Mouse (Mus musculus) intestine, embryonic 15.5 days (tissue): ENCODE data around the gene Tmed9. TPM values are rescaled to one million over a fixed set of nuclear protein-coding genes. Genes with fewer than 3 reads are reported as not detected.
"Not testable (repeated sequence)": the region's sequence is repeated elsewhere in the genome, so short reads cannot be mapped to it uniquely, and the experiment has no call there.

Experiments
- ATAC-seq: fragments of 200-750 bp; cut with Nextera tagmentation; 2 replicates; pipeline ENCODE4 v1.8.0; 2017; ENCODE audit warnings: moderate TSS enrichment, moderate library complexity
- H3K27ac ChIP-seq: fragments of 300-500 bp; sonication (generic); 2 replicates; pipeline ENCODE4 v1.5.1; 2015; ENCODE audit warnings: mild to moderate bottlenecking, inconsistent platforms
- H3K27me3 ChIP-seq: fragments of 300-500 bp; sonication (generic); replicated peaks from 2 replicates; pipeline ENCODE4 v1.6.1; 2015; ENCODE audit warnings: inconsistent platforms
- H3K36me3 ChIP-seq: fragments of 300-500 bp; sonication (generic); 2 replicates; pipeline ENCODE4 v1.6.1; 2015; ENCODE audit warnings: inconsistent platforms
- H3K4me1 ChIP-seq: fragments of 300-500 bp; sonication (generic); replicated peaks from 2 replicates; pipeline ENCODE4 v1.6.1; 2015; ENCODE audit warnings: inconsistent platforms
- H3K4me2 ChIP-seq: fragments of 300-500 bp; sonication (generic); replicated peaks from 2 replicates; pipeline ENCODE4 v1.6.1; 2015; ENCODE audit warnings: mild to moderate bottlenecking, inconsistent platforms
- H3K4me3 ChIP-seq: fragments of 300-500 bp; sonication (generic); replicated peaks from 2 replicates; pipeline ENCODE4 v1.5.1; 2015; ENCODE audit warnings: inconsistent platforms
- H3K9ac ChIP-seq: fragments of 300-500 bp; sonication (generic); 2 replicates; pipeline ENCODE4 v1.6.1; 2015; ENCODE audit warnings: inconsistent platforms
- H3K9me3 ChIP-seq: fragments of 300-500 bp; sonication (generic); 2 replicates; pipeline ENCODE4 v1.6.1; 2016; ENCODE audit warnings: inconsistent platforms
- WGBS: fragments of 180-500 bp; shearing (Covaris S2); methylation state at CpG from one replicate; pipeline ENCODE4 v1.1.7; 2015; 5-methylcytosine and 5-hydroxymethylcytosine counted together
- polyA plus RNA-seq: library from polyadenylated mRNA; unstranded; fragments of >200 nt; fragmentation: Nextera tagmentation; extraction: Ambion mirVana; gene quantifications from 2 replicates; pipeline ENCODE4 v1.2.1, GENCODE M21; 2015

Tmed9 gene
- polyA plus RNA-seq, 1 experiment from 2014 or later: 122 TPM

DNA sequence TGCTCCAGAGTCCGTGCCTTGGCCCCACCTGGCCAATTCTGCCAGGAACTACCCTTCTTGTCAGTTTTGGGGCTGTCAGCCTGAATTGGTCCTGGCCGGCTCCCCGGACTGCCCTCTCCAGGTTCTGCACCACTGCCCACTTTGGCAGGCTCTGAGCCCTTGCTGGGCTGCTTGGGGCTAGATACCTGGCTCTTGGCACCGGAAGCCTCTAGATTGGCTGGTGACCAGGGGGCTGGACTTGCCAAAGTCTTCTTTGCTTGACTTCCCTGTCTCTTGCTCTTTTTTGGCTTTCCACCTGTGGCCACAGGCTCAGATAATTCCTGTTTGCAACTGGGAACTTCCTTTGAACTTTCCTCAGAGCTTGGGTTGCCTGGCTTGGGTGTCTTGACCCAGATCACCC, 30.6 kb upstream of the Tmed9 start:
- H3K27me3 ChIP-seq: no peaks in the 10 kb centered on the region
- no peak overlapping the region for H3K4me3 ChIP-seq
- H3K4me1 ChIP-seq: no peaks in the 10 kb centered on the region
- no peak for ATAC-seq
- no peak overlapping the region for H3K9ac ChIP-seq
- H3K9me3 ChIP-seq: no peaks in the 10 kb centered on the region
- peaks cover 67% of the 10 kb centered on the region for H3K36me3 ChIP-seq
- no peak overlapping the region for H3K27ac ChIP-seq
- 93% methylated on average over 4 of the region's 4 CpGs for WGBS
- H3K4me2 ChIP-seq: no peak overlapping the region

- Histone ChIP-seq H3K27ac (no peak overlapping the region), H3K4me1 (no peaks in the 10 kb centered on the region), H3K4me2 (no peak overlapping the region), H3K36me3 (peaks cover 70% of the 10 kb centered on the region), H3K4me3 (no peak overlapping the region), H3K27me3 (no peaks in the 10 kb centered on the region), H3K9ac (no peak overlapping the region), H3K9me3 (no peaks in the 10 kb centered on the region)
- whole genome bisulfite sequencing: 91% methylated on average over 8 of the region's 8 CpGs
- ATAC-seq: no peak
These were observed 30.1 kb upstream of the Tmed9 start for GRCm38 (mm10) chr13:55543447-55543846.

GRCm38 (mm10) chr13:55544792-55545191, 28.7 kb upstream of the Tmed9 start:
- no peaks in the 10 kb centered on the region for H3K4me1 ChIP-seq
- no peak for ATAC-seq
- no peak overlapping the region for H3K4me3 ChIP-seq
- no peaks in the 10 kb centered on the region for H3K27me3 ChIP-seq
- H3K9me3 ChIP-seq: no peaks in the 10 kb centered on the region
- H3K4me2 ChIP-seq: no peak overlapping the region
- H3K9ac ChIP-seq: no peak overlapping the region
- WGBS: 92% methylated on average over 6 of the region's 6 CpGs
- no peak overlapping the region for H3K27ac ChIP-seq
- peaks cover 61% of the 10 kb centered on the region for H3K36me3 ChIP-seq

GRCm38 (mm10) chr13:55547916-55548315, 25.6 kb upstream of the Tmed9 start:
- H3K4me2 ChIP-seq: no peak overlapping the region
- no peaks in the 10 kb centered on the region for H3K9me3 ChIP-seq
- 91% methylated on average over 2 of the region's 2 CpGs for WGBS
- H3K4me3 ChIP-seq: no peak overlapping the region
- H3K9ac ChIP-seq: no peak overlapping the region
- H3K27me3 ChIP-seq: no peaks in the 10 kb centered on the region
- ATAC-seq: no peak
- H3K27ac ChIP-seq: no peak overlapping the region
- H3K4me1 ChIP-seq: no peaks in the 10 kb centered on the region
- peaks cover 49% of the 10 kb centered on the region for H3K36me3 ChIP-seq

DNA sequence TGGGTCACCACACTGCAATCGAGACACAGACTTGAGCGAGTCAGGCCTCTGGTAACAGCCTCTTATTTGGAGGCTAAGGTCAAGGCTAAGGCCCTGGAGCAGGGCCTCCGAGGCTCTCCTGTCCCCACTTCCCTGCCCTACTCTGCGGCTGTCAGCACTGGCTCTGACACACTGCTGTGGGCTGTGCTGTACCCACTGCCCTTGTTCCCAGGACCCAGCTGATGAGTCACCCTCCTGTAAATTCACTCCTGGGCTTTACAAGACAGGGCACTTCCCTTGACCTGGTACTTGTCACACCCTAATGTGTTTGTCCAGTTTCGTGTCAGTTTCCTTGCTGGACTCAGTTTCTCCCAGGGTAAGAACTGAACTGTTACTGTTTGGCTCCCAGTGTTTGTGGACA, 25.1 kb upstream of the Tmed9 start:
- Histone ChIP-seq H3K4me2 (no peak overlapping the region), H3K4me1 (no peaks in the 10 kb centered on the region), H3K36me3 (peaks cover 44% of the 10 kb centered on the region), H3K27me3 (no peaks in the 10 kb centered on the region), H3K9me3 (no peaks in the 10 kb centered on the region), H3K4me3 (no peak overlapping the region), H3K27ac (no peak overlapping the region), H3K9ac (no peak overlapping the region)
- 89% methylated on average over 5 of the region's 5 CpGs for WGBS
- no peak for ATAC-seq

DNA sequence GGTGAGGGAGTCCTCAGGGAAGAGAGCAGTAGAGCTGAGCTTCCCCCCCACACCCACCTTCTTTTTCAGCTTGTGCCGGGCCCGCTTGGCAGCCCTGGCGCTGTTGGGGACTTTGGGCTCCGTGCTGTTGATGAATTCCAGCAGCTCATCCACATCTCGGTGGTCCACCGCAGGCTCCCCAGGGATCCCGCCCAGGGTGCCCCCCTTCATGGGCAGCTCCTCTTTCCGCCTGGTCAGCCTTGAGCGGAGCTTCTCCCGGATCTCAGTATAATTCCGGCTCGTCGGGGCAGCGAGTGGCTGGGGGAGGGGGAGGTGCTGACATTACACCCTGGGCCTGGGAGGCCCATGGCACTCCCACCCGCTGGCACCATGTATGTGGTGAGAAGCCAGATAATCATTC, 24.5 kb upstream of the Tmed9 start:
- Histone ChIP-seq H3K4me1 (no peaks in the 10 kb centered on the region), H3K9me3 (no peaks in the 10 kb centered on the region), H3K4me2 (no peak overlapping the region), H3K27me3 (no peaks in the 10 kb centered on the region), H3K27ac (no peak overlapping the region), H3K4me3 (no peak overlapping the region), H3K9ac (no peak overlapping the region), H3K36me3 (peaks cover 44% of the 10 kb centered on the region)
- ATAC-seq: no peak
- 88% methylated on average over 15 of the region's 15 CpGs for WGBS

- H3K27ac ChIP-seq: no peak overlapping the region
- H3K4me2 ChIP-seq: no peak overlapping the region
- no peaks in the 10 kb centered on the region for H3K4me1 ChIP-seq
- ATAC-seq: no peak
- no peak overlapping the region for H3K4me3 ChIP-seq
- no peaks in the 10 kb centered on the region for H3K9me3 ChIP-seq
- no peaks in the 10 kb centered on the region for H3K27me3 ChIP-seq
- H3K36me3 ChIP-seq: peaks cover 19% of the 10 kb centered on the region
- no peak overlapping the region for H3K9ac ChIP-seq
- 90% methylated on average over 9 of the region's 9 CpGs for WGBS
These were observed 17.6 kb upstream of the Tmed9 start for GRCm38 (mm10) chr13:55555921-55556320.

GRCm38 (mm10) chr13:55557499-55557898, 16.0 kb upstream of the Tmed9 start:
- no peaks in the 10 kb centered on the region for H3K27me3 ChIP-seq
- no peak overlapping the region for H3K4me2 ChIP-seq
- peaks cover 19% of the 10 kb centered on the region for H3K36me3 ChIP-seq
- no peak overlapping the region for H3K4me3 ChIP-seq
- H3K9ac ChIP-seq: no peak overlapping the region
- no peak for ATAC-seq
- no peaks in the 10 kb centered on the region for H3K4me1 ChIP-seq
- H3K27ac ChIP-seq: no peak overlapping the region
- no peaks in the 10 kb centered on the region for H3K9me3 ChIP-seq
- WGBS: 78% methylated on average over 6 of the region's 6 CpGs

DNA sequence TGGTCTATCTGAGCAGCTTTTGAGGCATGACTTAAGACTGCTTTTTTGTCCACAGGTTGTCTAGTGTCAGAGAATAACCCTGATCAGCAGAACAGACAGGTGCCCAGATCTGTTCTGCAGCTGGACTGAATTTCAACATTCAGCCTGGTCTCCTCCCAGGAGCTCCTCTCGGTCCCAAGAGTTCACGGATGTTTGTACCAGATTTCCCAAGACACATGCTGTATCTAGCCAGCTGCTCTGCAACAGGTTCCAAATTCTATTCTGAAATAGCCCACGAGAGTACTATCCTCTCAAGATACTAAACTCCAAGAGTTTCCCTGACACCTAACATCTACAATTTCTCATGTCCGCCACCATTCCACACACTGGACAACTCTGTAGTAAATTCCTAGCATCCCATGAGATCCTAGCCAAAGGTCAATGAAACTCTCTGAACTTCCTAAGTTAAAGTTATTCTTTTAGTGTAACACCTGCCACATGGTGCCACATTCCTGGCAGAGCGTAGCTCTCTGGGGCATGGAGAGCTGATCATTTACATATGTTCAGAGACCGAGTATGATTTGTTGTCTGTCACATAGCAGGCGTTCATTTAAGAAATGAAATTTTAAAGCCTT, 10.2 kb upstream of the Tmed9 start:
- ATAC-seq: no peak
- Histone ChIP-seq H3K9me3 (no peaks in the 10 kb centered on the region), H3K9ac (no peak overlapping the region), H3K27ac (no peak overlapping the region), H3K36me3 (no peaks in the 10 kb centered on the region), H3K4me1 (no peaks in the 10 kb centered on the region), H3K4me2 (no peak overlapping the region), H3K4me3 (no peak overlapping the region), H3K27me3 (no peaks in the 10 kb centered on the region)
- WGBS: 78% methylated on average over 7 of the region's 7 CpGs

DNA sequence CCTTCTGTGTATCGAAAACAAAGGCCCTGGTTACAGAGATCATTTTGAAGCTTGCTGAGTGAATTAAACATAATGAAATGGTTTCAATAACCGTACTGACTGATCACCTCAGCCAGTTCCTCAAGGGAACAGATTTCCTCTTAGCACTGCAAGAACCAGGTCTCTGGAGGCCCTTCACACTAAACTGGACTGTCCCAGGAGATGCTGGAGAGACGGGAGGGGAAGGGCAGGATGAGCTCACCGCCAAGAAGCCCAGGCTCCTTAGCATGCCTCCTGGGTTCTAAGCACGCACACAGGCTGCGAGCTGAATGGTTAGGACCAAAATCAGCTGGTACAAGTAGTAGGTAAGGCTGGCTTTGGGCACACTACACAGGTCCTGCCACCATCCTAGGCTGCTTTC, 6.5 kb upstream of the Tmed9 start:
- H3K4me2 ChIP-seq: no peak overlapping the region
- H3K4me3 ChIP-seq: no peak overlapping the region
- no peak for ATAC-seq
- H3K9ac ChIP-seq: no peak overlapping the region
- no peaks in the 10 kb centered on the region for H3K9me3 ChIP-seq
- peaks cover 12% of the 10 kb centered on the region for H3K4me1 ChIP-seq
- H3K27ac ChIP-seq: no peak overlapping the region
- H3K27me3 ChIP-seq: no peaks in the 10 kb centered on the region
- WGBS: 83% methylated on average over 6 of the region's 6 CpGs
- no peaks in the 10 kb centered on the region for H3K36me3 ChIP-seq

- H3K36me3 ChIP-seq: no peaks in the 10 kb centered on the region
- peaks cover 15% of the 10 kb centered on the region for H3K4me1 ChIP-seq
- no peaks in the 10 kb centered on the region for H3K27me3 ChIP-seq
- no peak for ATAC-seq
- no peak overlapping the region for H3K4me3 ChIP-seq
- H3K9me3 ChIP-seq: no peaks in the 10 kb centered on the region
- 87% methylated on average over 2 of the region's 2 CpGs for WGBS
- no peak overlapping the region for H3K4me2 ChIP-seq
- no peak overlapping the region for H3K9ac ChIP-seq
- no peak overlapping the region for H3K27ac ChIP-seq
These were observed 5.6 kb upstream of the Tmed9 start for GRCm38 (mm10) chr13:55567949-55568348.

DNA sequence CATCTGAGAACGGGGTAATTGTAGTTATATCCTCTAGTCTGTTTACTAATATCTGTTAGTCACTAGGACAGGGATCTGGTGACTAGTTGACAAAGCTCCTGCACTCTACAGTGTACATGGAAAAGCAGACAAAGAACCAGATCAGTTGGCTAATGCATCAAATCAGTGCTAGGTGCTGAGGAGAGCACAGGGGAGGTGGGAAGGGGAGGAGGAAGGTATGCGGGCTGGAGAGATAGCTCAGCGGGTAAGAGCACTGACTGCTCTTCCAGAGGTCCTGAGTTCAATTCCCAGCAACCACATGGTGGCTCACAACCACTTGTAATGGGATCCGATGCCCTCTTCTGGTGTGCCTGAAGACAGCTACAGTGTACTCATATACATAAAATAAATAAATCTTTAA, 5.0 kb upstream of the Tmed9 start:
- not testable (repeated sequence) for H3K9ac ChIP-seq, H3K9me3 ChIP-seq

DNA sequence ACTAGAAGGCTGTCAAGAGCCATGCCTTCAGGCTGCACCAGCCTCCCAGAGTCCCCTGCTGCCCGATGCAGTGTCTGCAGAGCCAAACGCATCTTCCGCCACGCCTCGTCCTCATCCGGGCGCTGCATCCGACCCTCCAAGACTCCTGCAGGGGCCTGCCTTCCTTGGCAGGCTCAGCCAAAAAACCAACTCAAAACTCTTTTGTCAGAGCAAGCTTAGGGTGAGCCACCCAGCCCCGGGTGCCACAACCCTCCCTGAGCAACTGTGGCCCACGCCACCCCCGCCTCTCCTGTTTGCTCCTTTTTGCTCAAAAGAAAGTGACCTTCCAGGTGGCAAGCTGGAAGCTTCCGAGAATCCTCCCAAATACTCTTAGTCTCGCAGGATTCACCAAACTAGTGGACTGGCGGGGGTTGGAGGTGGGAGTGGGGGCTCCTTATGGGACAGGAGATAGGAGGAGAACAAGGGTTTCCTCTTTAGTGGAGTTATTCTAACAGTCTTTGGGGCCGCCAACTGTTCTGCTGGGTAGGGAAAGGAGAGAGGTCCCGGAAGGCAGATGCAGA, 3.7 kb upstream of the Tmed9 start:
- Histone ChIP-seq H3K9ac (peak overlapping the region; percentile 93), H3K27me3 (no peaks in the 10 kb centered on the region), H3K9me3 (no peaks in the 10 kb centered on the region), H3K27ac (peak overlapping the region; percentile 89), H3K4me3 (peak overlapping the region; percentile 98), H3K36me3 (no peaks in the 10 kb centered on the region), H3K4me2 (peak overlapping the region; percentile 93), H3K4me1 (peaks cover 15% of the 10 kb centered on the region)
- 5% methylated on average over 16 of the region's 16 CpGs for WGBS
- ATAC-seq: no peak

More for the DNA sequence above, 5.0 kb upstream of the Tmed9 start:
- H3K27me3 ChIP-seq, H3K27ac ChIP-seq, H3K4me3 ChIP-seq, ATAC-seq, H3K4me2 ChIP-seq, H3K36me3 ChIP-seq: not testable (repeated sequence)
- 81% methylated on average over 4 of the region's 4 CpGs for WGBS
- peaks cover 15% of the 10 kb centered on the region for H3K4me1 ChIP-seq
